Mouse (Mus musculus): ENCODE data around the gene Khdc4.

DNA sequence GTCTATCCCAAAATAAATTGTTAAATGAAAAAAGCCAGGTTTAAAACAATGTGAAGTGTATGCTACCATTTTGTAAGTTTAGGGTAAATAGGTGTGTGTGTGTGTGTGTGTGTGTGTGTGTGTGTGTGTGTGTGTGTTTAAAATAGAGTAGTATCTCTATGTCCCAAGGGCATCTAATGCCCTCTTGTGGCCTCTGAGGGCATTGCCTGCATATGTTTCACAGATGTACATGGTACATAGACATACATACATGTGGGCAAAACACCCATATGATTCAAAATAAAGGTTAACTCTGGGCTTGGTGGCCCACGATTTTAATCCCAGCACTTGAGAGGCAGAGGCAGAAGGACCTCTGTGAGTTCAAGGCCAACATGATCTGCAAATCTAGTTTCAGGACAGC lies 44.9 kb upstream of the Khdc4 start:
- TF ChIP-seq GATA1 (IDR thresholded peaks at IDR 0.05; ENCODE audit: low read depth, low read length) (no peak), CHD1 (IDR thresholded peaks at IDR 0.05; ENCODE audit: low read depth, low read length) (no peak), ZNF384 (IDR thresholded peaks at IDR 0.05; ENCODE audit: low read depth, low read length) (no peak), ZKSCAN1 (IDR thresholded peaks at IDR 0.05; ENCODE audit: low read depth, low read length) (no peak), MAX (IDR thresholded peaks at IDR 0.05; ENCODE audit: low read length) (no peak), CTCF (IDR thresholded peaks at IDR 0.05 in 2 of 3, conservative IDR thresholded peaks at IDR 0.05 in 1 of 3; ENCODE audit: control insufficient read depth in 1 of 3, insufficient read depth in 1 of 3, low read depth in 2 of 3, low read length in 3 of 3, poor library complexity in 1 of 3, severe bottlenecking in 1 of 3) (peak; percentile 65 to 79 (median 71)), POLR2AphosphoS5 (IDR thresholded peaks at IDR 0.05; ENCODE audit: borderline replicate concordance, low read depth, low read length) (no peak)

Measured in MEL (cell line).